Mouse (Mus musculus): Measurements from ENCODE around the gene Mthfd2l. TPM values are rescaled to one million over a fixed set of nuclear protein-coding genes. Genes with fewer than 3 reads are reported as not detected.

Mthfd2l gene
- 8.5 and 10.8 TPM in 2 replicates for polyA plus RNA-seq (2012; ENCODE audit: insufficient read depth, low replicate concordance)

- TF ChIP-seq FLI1 (IDR thresholded peaks at IDR 0.05; ENCODE audit: low read length) (no peak), GATA1 (IDR thresholded peaks at IDR 0.05; ENCODE audit: borderline replicate concordance, low read length) (no peak)
These were observed at the start of gene Mthfd2l for GRCm38 (mm10) chr5:90930971-90931851. Gene Mthfd2l, plus strand, starts transcription at chr5:90931117.

GRCm38 (mm10) chr5:90881682-90882081, 49.2 kb upstream of the Mthfd2l start:
- Histone ChIP-seq H3K36me3 (replicated peaks; ENCODE audit: low read length) (no peaks in the 10 kb centered on the region), H3K27me3 (replicated peaks) (no peaks in the 10 kb centered on the region), H3K4me1 (peaks cover 76% of the 10 kb centered on the region), H3K4me3 (replicated peaks) (peak overlapping the region; percentile 76), H3K9me3 (no peaks in the 10 kb centered on the region)
- TF ChIP-seq FLI1 (IDR thresholded peaks at IDR 0.05; ENCODE audit: low read length): no peak
- TF ChIP-seq GATA1 (IDR thresholded peaks at IDR 0.05; ENCODE audit: borderline replicate concordance, low read length): no peak

More at GRCm38 (mm10) chr5:90930971-90931851, at the start of gene Mthfd2l:
- Histone ChIP-seq H3K4me3 (replicated peaks) (peak within 1 kb of the TSS; percentile 97), H3K36me3 (replicated peaks; ENCODE audit: low read length) (peaks cover 28% of the 10 kb centered on the region), H3K27me3 (replicated peaks) (no peaks in the 10 kb centered on the region), H3K9me3 (no peaks in the 10 kb centered on the region), H3K4me1 (peaks cover 31% of the 10 kb centered on the region)

GRCm38 (mm10) chr5:90882146-90882545, 48.8 kb upstream of the Mthfd2l start:
- H3K9me3 ChIP-seq: no peaks in the 10 kb centered on the region
- no peak overlapping the region for H3K4me3 ChIP-seq (replicated peaks)
- TF ChIP-seq GATA1 (IDR thresholded peaks at IDR 0.05; ENCODE audit: borderline replicate concordance, low read length) (no peak), FLI1 (IDR thresholded peaks at IDR 0.05; ENCODE audit: low read length) (no peak)
- peaks cover 73% of the 10 kb centered on the region for H3K4me1 ChIP-seq
- H3K27me3 ChIP-seq (replicated peaks): no peaks in the 10 kb centered on the region
- H3K36me3 ChIP-seq (replicated peaks; ENCODE audit: low read length): no peaks in the 10 kb centered on the region

GRCm38 (mm10) chr5:90884628-90885242, 46.2 kb upstream of the Mthfd2l start:
- Histone ChIP-seq H3K27me3 (replicated peaks) (peaks cover 9% of the 10 kb centered on the region), H3K4me1 (peaks cover 62% of the 10 kb centered on the region), H3K9me3 (no peaks in the 10 kb centered on the region), H3K36me3 (replicated peaks; ENCODE audit: low read length) (no peaks in the 10 kb centered on the region), H3K4me3 (replicated peaks) (no peak overlapping the region)
- TF ChIP-seq FLI1 (IDR thresholded peaks at IDR 0.05; ENCODE audit: low read length): no peak
- TF ChIP-seq GATA1 (IDR thresholded peaks at IDR 0.05; ENCODE audit: borderline replicate concordance, low read length): no peak

GRCm38 (mm10) chr5:90888661-90889060, 42.3 kb upstream of the Mthfd2l start:
- no peak for TF ChIP-seq GATA1 (IDR thresholded peaks at IDR 0.05; ENCODE audit: borderline replicate concordance, low read length)
- no peak for TF ChIP-seq FLI1 (IDR thresholded peaks at IDR 0.05; ENCODE audit: low read length)
- peaks cover 40% of the 10 kb centered on the region for H3K4me1 ChIP-seq
- H3K27me3 ChIP-seq (replicated peaks): peaks cover 27% of the 10 kb centered on the region
- H3K9me3 ChIP-seq: no peaks in the 10 kb centered on the region
- no peak overlapping the region for H3K4me3 ChIP-seq (replicated peaks)
- no peaks in the 10 kb centered on the region for H3K36me3 ChIP-seq (replicated peaks; ENCODE audit: low read length)

- peaks cover 29% of the 10 kb centered on the region for H3K27me3 ChIP-seq (replicated peaks)
- no peak for TF ChIP-seq FLI1 (IDR thresholded peaks at IDR 0.05; ENCODE audit: low read length)
- no peak for TF ChIP-seq GATA1 (IDR thresholded peaks at IDR 0.05; ENCODE audit: borderline replicate concordance, low read length)
- no peaks in the 10 kb centered on the region for H3K9me3 ChIP-seq
- no peaks in the 10 kb centered on the region for H3K36me3 ChIP-seq (replicated peaks; ENCODE audit: low read length)
- peaks cover 22% of the 10 kb centered on the region for H3K4me1 ChIP-seq
- peak within 1 kb of the TSS; percentile 88 for H3K4me3 ChIP-seq (replicated peaks)
These were observed 40.1 kb upstream of the Mthfd2l start, which contains the start of gene Cxcl1 for GRCm38 (mm10) chr5:90890519-90891463. Gene Cxcl1, plus strand, starts transcription at chr5:90891241.

- H3K27me3 ChIP-seq (replicated peaks): peaks cover 29% of the 10 kb centered on the region
- TF ChIP-seq GATA1 (IDR thresholded peaks at IDR 0.05; ENCODE audit: borderline replicate concordance, low read length) (no peak), FLI1 (IDR thresholded peaks at IDR 0.05; ENCODE audit: low read length) (no peak)
- no peaks in the 10 kb centered on the region for H3K9me3 ChIP-seq
- peak overlapping the region; percentile 88 for H3K4me3 ChIP-seq (replicated peaks)
- peaks cover 15% of the 10 kb centered on the region for H3K4me1 ChIP-seq
- H3K36me3 ChIP-seq (replicated peaks; ENCODE audit: low read length): no peaks in the 10 kb centered on the region
These were observed 39.5 kb upstream of the Mthfd2l start for GRCm38 (mm10) chr5:90891464-90891813.

GRCm38 (mm10) chr5:90894231-90894630, 36.7 kb upstream of the Mthfd2l start:
- Histone ChIP-seq H3K9me3 (no peaks in the 10 kb centered on the region), H3K27me3 (replicated peaks) (peaks cover 25% of the 10 kb centered on the region), H3K4me3 (replicated peaks) (no peak overlapping the region), H3K4me1 (peaks cover 18% of the 10 kb centered on the region), H3K36me3 (replicated peaks; ENCODE audit: low read length) (no peaks in the 10 kb centered on the region)
- no peak for TF ChIP-seq FLI1 (IDR thresholded peaks at IDR 0.05; ENCODE audit: low read length)
- no peak for TF ChIP-seq GATA1 (IDR thresholded peaks at IDR 0.05; ENCODE audit: borderline replicate concordance, low read length)

GRCm38 (mm10) chr5:90897429-90897828, 33.5 kb upstream of the Mthfd2l start:
- Histone ChIP-seq H3K4me1 (peaks cover 25% of the 10 kb centered on the region), H3K27me3 (replicated peaks) (peaks cover 2% of the 10 kb centered on the region), H3K4me3 (replicated peaks) (no peak overlapping the region), H3K36me3 (replicated peaks; ENCODE audit: low read length) (no peaks in the 10 kb centered on the region), H3K9me3 (no peaks in the 10 kb centered on the region)
- TF ChIP-seq GATA1 (IDR thresholded peaks at IDR 0.05; ENCODE audit: borderline replicate concordance, low read length): no peak
- TF ChIP-seq FLI1 (IDR thresholded peaks at IDR 0.05; ENCODE audit: low read length): no peak

All from megakaryocyte, embryonic 14.5 days (primary cell).